Mouse (Mus musculus) neural tube, embryonic 11.5 days (tissue): ENCODE results near the gene Nfkbid. TPM values are rescaled to one million over a fixed set of nuclear protein-coding genes. Genes with fewer than 3 reads are reported as not detected.
"Not testable (repeated sequence)": the region's sequence is repeated elsewhere in the genome, so short reads cannot be mapped to it uniquely, and the experiment has no call there.

Source experiments
- ATAC-seq: fragments of 200-750 bp; cut with Nextera tagmentation; 2 replicates; pipeline ENCODE4 v1.8.0; 2017; ENCODE audit warnings: moderate number of reproducible peaks, mild to moderate bottlenecking, moderate TSS enrichment, moderate library complexity; ENCODE audit not compliant: insufficient read depth, low FRiP score, low TSS enrichment
- DNase-seq: peaks from one replicate; pipeline ENCODE4 v3.0.0-alpha.2; 2015; ENCODE audit warnings: low spot score
- H3K27ac ChIP-seq: fragments of 300-500 bp; sonication (generic); 2 replicates; pipeline ENCODE4 v1.5.1; 2014; ENCODE audit warnings: low read depth, mild to moderate bottlenecking, low read length
- H3K27me3 ChIP-seq: fragments of 300-500 bp; sonication (generic); 2 replicates; pipeline ENCODE4 v1.6.1; 2014; ENCODE audit warnings: mild to moderate bottlenecking, low read length, mixed read lengths; ENCODE audit not compliant: control insufficient read depth, insufficient read depth
- H3K36me3 ChIP-seq: fragments of 300-500 bp; sonication (generic); 2 replicates; pipeline ENCODE4 v1.6.1; 2014; ENCODE audit warnings: mild to moderate bottlenecking, low read length, moderate library complexity, mixed read lengths; ENCODE audit not compliant: control insufficient read depth, insufficient read depth
- H3K4me1 ChIP-seq: fragments of 300-500 bp; sonication (generic); 2 replicates; pipeline ENCODE4 v1.6.1; 2014; ENCODE audit warnings: low read length, mixed read lengths; ENCODE audit not compliant: control insufficient read depth, insufficient read depth
- H3K4me2 ChIP-seq: fragments of 300-500 bp; sonication (generic); 2 replicates; pipeline ENCODE4 v1.6.1; 2014; ENCODE audit warnings: low read depth, mild to moderate bottlenecking, moderate library complexity
- H3K4me3 ChIP-seq: fragments of 300-500 bp; sonication (generic); 2 replicates; pipeline ENCODE4 v1.5.1; 2014; ENCODE audit warnings: low read depth, low read length
- H3K9ac ChIP-seq: fragments of 300-500 bp; sonication (generic); 2 replicates; pipeline ENCODE4 v1.6.1; 2014; ENCODE audit warnings: mild to moderate bottlenecking, low read length
- H3K9me3 ChIP-seq: fragments of 300-500 bp; sonication (generic); 2 replicates; pipeline ENCODE4 v1.6.1; 2016; ENCODE audit warnings: low read length; ENCODE audit not compliant: control insufficient read depth
- WGBS: fragments of 180-500 bp; shearing (Covaris S2); extraction: QIAGEN DNeasy Blood & Tissue Kit; methylation state at CpG from one replicate; pipeline ENCODE4 v1.1.7; 2014; 5-methylcytosine and 5-hydroxymethylcytosine counted together
- polyA plus RNA-seq: library from polyadenylated mRNA; unstranded; fragments of >200 nt; fragmentation: Nextera tagmentation; extraction: Ambion mirVana; gene quantifications from 2 replicates; pipeline ENCODE4 v1.2.1, GENCODE M21; 2014

Nfkbid gene
- polyA plus RNA-seq, 1 experiment from 2014 or later: 0.84 TPM

GRCm38 (mm10) chr7:30463996-30464395, 42.5 kb downstream of the Nfkbid start:
- no peak overlapping the region for H3K4me3 ChIP-seq
- H3K36me3 ChIP-seq: no peaks in the 10 kb centered on the region
- H3K4me2 ChIP-seq: no peak overlapping the region
- H3K27ac ChIP-seq: no peak overlapping the region
- no peak for ATAC-seq
- H3K4me1 ChIP-seq: 0 out of 2 replicates have a peak, but pooled peaks cover 3% of the 10 kb centered on the region
- DNase-seq: no peak
- 21% methylated on average over 4 of the region's 4 CpGs for WGBS
- no peak overlapping the region for H3K9ac ChIP-seq
- H3K9me3 ChIP-seq: no peaks in the 10 kb centered on the region
- H3K27me3 ChIP-seq: peaks cover 77% of the 10 kb centered on the region

- H3K27ac ChIP-seq: no peak overlapping the region
- no peak overlapping the region for H3K4me3 ChIP-seq
- H3K27me3 ChIP-seq: peaks cover 73% of the 10 kb centered on the region
- H3K9me3 ChIP-seq: no peaks in the 10 kb centered on the region
- H3K4me2 ChIP-seq: no peak overlapping the region
- ATAC-seq (no peak), DNase-seq (no peak)
- H3K4me1 ChIP-seq: 0 out of 2 replicates have a peak, but pooled peaks cover 3% of the 10 kb centered on the region
- no peak overlapping the region for H3K9ac ChIP-seq
- WGBS: 14% methylated on average over 6 of the region's 6 CpGs
- no peaks in the 10 kb centered on the region for H3K36me3 ChIP-seq
Measured at GRCm38 (mm10) chr7:30464816-30465300, 43.3 kb downstream of the Nfkbid start.

- Histone ChIP-seq H3K4me1 (no peaks in the 10 kb centered on the region), H3K4me2 (no peak overlapping the region), H3K27ac (no peak overlapping the region), H3K36me3 (no peaks in the 10 kb centered on the region), H3K9me3 (no peaks in the 10 kb centered on the region), H3K4me3 (no peak overlapping the region), H3K27me3 (peaks cover 8% of the 10 kb centered on the region), H3K9ac (no peak overlapping the region)
- peak; percentile 60 for DNase-seq
- ATAC-seq: no peak
- 40% methylated on average over 5 of the region's 5 CpGs for WGBS
Measured at GRCm38 (mm10) chr7:30472411-30472810, 50.9 kb downstream of the Nfkbid start.

- Histone ChIP-seq H3K27me3 (no peaks in the 10 kb centered on the region), H3K4me2 (no peak overlapping the region), H3K36me3 (no peaks in the 10 kb centered on the region), H3K27ac (no peak overlapping the region), H3K9me3 (no peaks in the 10 kb centered on the region), H3K4me1 (no peaks in the 10 kb centered on the region), H3K4me3 (no peak overlapping the region), H3K9ac (no peak overlapping the region)
- WGBS: 79% methylated on average over 4 of the region's 4 CpGs
- ATAC-seq: no peak
- DNase-seq: peak; percentile 5
Measured at GRCm38 (mm10) chr7:30474999-30475398, 53.5 kb downstream of the Nfkbid start.

GRCm38 (mm10) chr7:30476136-30476535, 54.6 kb downstream of the Nfkbid start:
- not testable (repeated sequence) for H3K36me3 ChIP-seq, H3K4me2 ChIP-seq, H3K27ac ChIP-seq, DNase-seq, H3K9ac ChIP-seq, H3K9me3 ChIP-seq, ATAC-seq, H3K4me3 ChIP-seq, H3K4me1 ChIP-seq, H3K27me3 ChIP-seq
- 88% methylated on average over 7 of the region's 7 CpGs for WGBS

- Histone ChIP-seq H3K36me3 (no peaks in the 10 kb centered on the region), H3K4me2 (peak overlapping the region; percentile 33), H3K4me1 (no peaks in the 10 kb centered on the region), H3K27me3 (no peaks in the 10 kb centered on the region), H3K9me3 (no peaks in the 10 kb centered on the region), H3K27ac (no peak overlapping the region), H3K9ac (no peak overlapping the region), H3K4me3 (peak overlapping the region; percentile 19)
- WGBS: 15% methylated on average over 27 of the region's 32 CpGs
- ATAC-seq (no peak; the same call in 1 of the 2 replicates), DNase-seq (peak; percentile 56)
Measured at GRCm38 (mm10) chr7:30477415-30478381, 56.2 kb downstream of the Nfkbid start.

Other genes starting within 250 kb of the Nfkbid start
- 4.5 and 5.7 TPM in 2 replicates for gene Cox7a1, start 237.6 kb upstream of the Nfkbid start, polyA plus RNA-seq
- 45.8 and 51.8 TPM in 2 replicates for gene Capns1, start 222.9 kb upstream of the Nfkbid start, polyA plus RNA-seq
- 179 and 195 TPM in 2 replicates for gene Polr2i, start 189.8 kb upstream of the Nfkbid start, polyA plus RNA-seq
- 268 and 302 TPM in 2 replicates for gene Tbcb, start 189.5 kb upstream of the Nfkbid start, polyA plus RNA-seq
- gene Ovol3, start 186.0 kb upstream of the Nfkbid start, polyA plus RNA-seq: not detected in 2 replicates
- gene Thap8, start 141.6 kb upstream of the Nfkbid start, polyA plus RNA-seq: 0.18 and 0.36 TPM in 2 replicates
- 10.9 and 12.5 TPM in 2 replicates for gene Wdr62, start 141.3 kb upstream of the Nfkbid start, polyA plus RNA-seq
- 100 and 102 TPM in 2 replicates for gene Clip3, start 130.0 kb upstream of the Nfkbid start, polyA plus RNA-seq
- 87.4 and 94.0 TPM in 2 replicates for gene Alkbh6, start 113.0 kb upstream of the Nfkbid start, polyA plus RNA-seq
- gene Syne4, start 106.9 kb upstream of the Nfkbid start, polyA plus RNA-seq: 16.6 and 18.1 TPM in 2 replicates
- gene E130208F15Rik, start 100.0 kb upstream of the Nfkbid start, polyA plus RNA-seq: not detected in 2 replicates
- 23.1 and 26.5 TPM in 2 replicates for gene Sdhaf1, start 97.8 kb upstream of the Nfkbid start, polyA plus RNA-seq
- 6.3 TPM in 2 replicates for gene Lrfn3, start 59.0 kb upstream of the Nfkbid start, polyA plus RNA-seq
- gene Tyrobp, start 8.0 kb upstream of the Nfkbid start, polyA plus RNA-seq: 17.8 and 17.9 TPM in 2 replicates
- not detected in 2 replicates for gene Hcst, start 1.9 kb upstream of the Nfkbid start, polyA plus RNA-seq
- 150 and 165 TPM in 2 replicates for gene Aplp1, start 23.8 kb downstream of the Nfkbid start, polyA plus RNA-seq
- 19.0 and 19.6 TPM in 2 replicates for gene Kirrel2, start 36.0 kb downstream of the Nfkbid start, polyA plus RNA-seq
- gene Nphs1, start 36.6 kb downstream of the Nfkbid start, polyA plus RNA-seq: 1.8 and 3.4 TPM in 2 replicates
- gene Prodh2, start 71.9 kb downstream of the Nfkbid start, polyA plus RNA-seq: not detected in 2 replicates
- gene Arhgap33, start 113.3 kb downstream of the Nfkbid start, polyA plus RNA-seq: 48.8 and 51.1 TPM in 2 replicates
- 3.7 and 4.4 TPM in 2 replicates for gene Hspb6, start 130.4 kb downstream of the Nfkbid start, polyA plus RNA-seq
- gene Proser3, start 130.6 kb downstream of the Nfkbid start, polyA plus RNA-seq: 8.6 and 12.1 TPM in 2 replicates
- gene Lin37, start 138.1 kb downstream of the Nfkbid start, polyA plus RNA-seq: 46.2 and 47.0 TPM in 2 replicates
- 90.6 and 95.5 TPM in 2 replicates for gene U2af1l4, start 141.6 kb downstream of the Nfkbid start, polyA plus RNA-seq
- gene Gm49396, start 141.6 kb downstream of the Nfkbid start, polyA plus RNA-seq: 7.3 and 7.6 TPM in 2 replicates
- 97.8 and 106 TPM in 2 replicates for gene Psenen, start 141.9 kb downstream of the Nfkbid start, polyA plus RNA-seq
- gene Igflr1, start 143.7 kb downstream of the Nfkbid start, polyA plus RNA-seq: 1.3 and 3.6 TPM in 2 replicates
- 11.5 and 11.9 TPM in 2 replicates for gene Kmt2b, start 167.0 kb downstream of the Nfkbid start, polyA plus RNA-seq
- gene Zbtb32, start 177.2 kb downstream of the Nfkbid start, polyA plus RNA-seq: 0.18 TPM in 1 of 2 replicates, not detected in the other
- 4.8 TPM in 2 replicates for gene Upk1a, start 191.1 kb downstream of the Nfkbid start, polyA plus RNA-seq
- gene Cox6b1, start 204.4 kb downstream of the Nfkbid start, polyA plus RNA-seq: 786 and 833 TPM in 2 replicates
- not detected in 2 replicates for gene Etv2, start 214.1 kb downstream of the Nfkbid start, polyA plus RNA-seq
- gene Rbm42, start 228.6 kb downstream of the Nfkbid start, polyA plus RNA-seq: 133 and 134 TPM in 2 replicates
- gene Haus5, start 243.3 kb downstream of the Nfkbid start, polyA plus RNA-seq: 49.4 and 57.7 TPM in 2 replicates
- not detected in 2 replicates for gene Pmis2, start 249.9 kb downstream of the Nfkbid start, polyA plus RNA-seq